Mouse (Mus musculus): Measurements from ENCODE around the gene Xpot.

The Xpot gene

GRCm38 (mm10) chr10:121628561-121629040, 2.5 kb upstream of the Xpot start:
- ChIA-PET POLR2A (interaction anchor here in 3 of 4 experiments (0.6 to 5.6 kb wide), 24 partner anchors 8 to 1514 kb away, joined by 3 to 59 read pairs (median 4); partner anchors contain the start of genes BC048403 (in 1 of the 3), D930020B18Rik (in 1 of the 3) and Tbk1 (in 1 of the 3)), CTCF (interaction anchor here in 3 of 4 experiments (0.6 to 1.3 kb wide), 5 partner anchors 59 to 777 kb away, joined by 3 to 5 read pairs (median 4); no protein-coding TSS in a partner anchor)

DNA sequence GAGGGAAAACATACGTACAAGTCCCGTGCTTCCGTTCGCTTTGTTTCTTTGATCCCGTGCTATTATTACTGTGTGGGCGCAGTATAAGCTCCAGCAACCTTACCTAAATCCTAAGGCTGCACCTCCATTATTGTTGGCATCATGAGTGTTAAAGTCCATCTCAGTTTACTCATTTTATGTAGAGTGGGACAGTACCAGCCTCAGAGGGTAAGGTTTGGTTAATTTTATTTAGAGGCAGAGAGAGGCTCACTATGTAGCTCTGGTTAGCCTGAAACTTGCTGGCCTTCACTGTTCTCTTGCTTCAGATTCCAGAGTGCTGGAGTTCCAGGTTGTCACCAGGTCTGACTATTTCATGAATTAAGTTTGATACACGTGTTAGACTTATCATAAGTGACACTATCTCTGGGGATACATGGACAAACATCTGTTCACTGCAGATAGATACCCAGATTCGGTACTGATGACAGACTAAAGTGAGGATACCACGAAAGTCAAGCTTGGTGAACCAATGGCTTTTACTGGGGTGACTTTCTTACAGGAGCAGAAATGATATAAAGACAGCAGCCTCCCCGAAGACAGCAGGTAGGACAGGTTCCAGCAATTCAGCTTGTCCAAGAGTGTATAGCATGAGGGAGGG, 1.2 kb upstream of the Xpot start:
- POLR2A ChIA-PET: interaction anchor here in 3 of 4 experiments (0.6 to 5.6 kb wide), 26 partner anchors 8 to 341 kb away, joined by 3 to 59 read pairs (median 5); partner anchors contain the start of genes D930020B18Rik (in 3 of the 3), Tbk1 (in 2 of the 3) and BC048403 (in 1 of the 3)
- CTCF ChIA-PET: interaction anchor here in 2 of 4 experiments (0.5 to 1.3 kb wide), 3 partner anchors 60 to 1132 kb away, joined by 4 to 5 read pairs (median 4); no protein-coding TSS in a partner anchor

- ChIA-PET CTCF (interaction anchor here in 1 of 4 experiments (0.6 kb wide), 1 partner anchor 1564 kb away, joined by 4 read pairs; no protein-coding TSS in a partner anchor), POLR2A (interaction anchor here (0.6 to 5.6 kb wide), 41 partner anchors 8 to 1436 kb away, joined by 3 to 59 read pairs (median 5); partner anchors contain the start of genes D930020B18Rik (in 3 of the 4), Rxylt1 (in 2 of the 4), Tbk1 (in 2 of the 4) and Lemd3 (in 1 of the 4))
Measured at GRCm38 (mm10) chr10:121625407-121626185, 536 bp downstream of the Xpot start.

- CTCF ChIA-PET: no interaction called here
- POLR2A ChIA-PET: interaction anchor here in 3 of 4 experiments (0.7 to 5.6 kb wide), 9 partner anchors 9 to 1436 kb away, joined by 3 to 59 read pairs (median 8); partner anchors contain the start of genes D930020B18Rik (in 1 of the 3) and Tbk1 (in 1 of the 3)
Measured at GRCm38 (mm10) chr10:121625006-121625405, 1.1 kb downstream of the Xpot start.

GRCm38 (mm10) chr10:121623670-121624069, 2.5 kb downstream of the Xpot start:
- CTCF ChIA-PET: interaction anchor here in 1 of 4 experiments (0.7 kb wide), 1 partner anchor 40 kb away, joined by 5 read pairs; no protein-coding TSS in a partner anchor
- POLR2A ChIA-PET: interaction anchor here in 1 of 4 experiments (0.7 to 3.4 kb wide), 4 partner anchors 13 to 116 kb away, joined by 3 to 19 read pairs (median 4); no protein-coding TSS in a partner anchor

DNA sequence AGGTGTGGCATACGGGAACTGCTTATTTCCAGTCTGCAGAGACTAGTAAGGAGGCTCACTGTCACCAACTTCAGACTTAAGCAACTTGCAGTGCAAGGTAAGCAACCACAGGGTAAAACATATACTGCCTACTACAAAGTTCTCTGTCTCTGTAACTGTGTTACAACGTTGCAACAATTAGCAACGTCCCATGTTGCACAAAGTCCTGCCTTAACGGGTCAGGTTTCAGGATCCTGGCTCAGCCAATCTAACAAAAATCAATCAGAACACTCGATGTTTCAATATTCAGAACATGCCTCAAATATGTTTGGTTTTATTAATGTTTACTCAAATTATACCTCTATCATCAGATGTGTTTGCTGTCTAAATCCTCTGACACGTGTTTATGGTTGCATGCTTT, 3.7 kb downstream of the Xpot start:
- CTCF ChIA-PET: no interaction called here
- POLR2A ChIA-PET: interaction anchor here in 1 of 4 experiments (0.7 to 3.4 kb wide), 3 partner anchors 12 to 313 kb away, joined by 3 to 19 read pairs (median 3); no protein-coding TSS in a partner anchor

DNA sequence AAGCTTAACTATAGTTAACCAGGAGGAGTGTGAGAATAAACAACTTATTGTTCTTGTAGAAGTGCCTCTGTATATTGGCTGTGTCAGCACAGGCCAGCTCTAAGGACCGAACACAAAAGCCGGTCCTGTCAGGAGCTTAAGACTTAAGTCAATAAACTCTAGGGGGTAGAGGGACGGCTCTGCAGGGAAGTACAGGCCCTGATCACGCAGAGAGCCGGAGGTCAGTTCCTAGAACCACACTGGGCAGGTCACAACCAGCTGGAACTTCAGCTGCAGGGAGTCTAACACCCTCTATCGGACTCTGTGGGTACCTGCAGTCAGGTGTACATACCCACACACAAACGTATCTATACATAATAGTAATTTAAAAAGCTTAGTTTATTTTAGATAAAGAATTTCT, 10.2 kb downstream of the Xpot start:
- ChIA-PET POLR2A (interaction anchor here in 3 of 4 experiments (0.6 to 2.6 kb wide), 14 partner anchors 9 to 124 kb away, joined by 3 to 23 read pairs (median 4); partner anchors contain the start of genes Xpot (in 2 of the 3), BC048403 (in 1 of the 3) and Tbk1 (in 1 of the 3)), CTCF (no interaction called here)

GRCm38 (mm10) chr10:121615146-121615870, 10.8 kb downstream of the Xpot start:
- ChIA-PET CTCF (interaction anchor here in 1 of 4 experiments (0.6 kb wide), 2 partner anchors 159 to 1119 kb away, joined by 4 to 6 read pairs; no protein-coding TSS in a partner anchor), POLR2A (interaction anchor here in 3 of 4 experiments (0.7 to 2.6 kb wide), 15 partner anchors 8 to 124 kb away, joined by 3 to 23 read pairs (median 4); partner anchors contain the start of genes Xpot (in 2 of the 3), BC048403 (in 1 of the 3) and Tbk1 (in 1 of the 3))

- CTCF ChIA-PET: no interaction called here
- POLR2A ChIA-PET: interaction anchor here in 3 of 4 experiments (0.9 to 1.5 kb wide), 4 partner anchors 13 to 22 kb away, joined by 3 to 6 read pairs (median 6); partner anchors contain the start of gene Xpot (in 3 of the 3)
Measured at GRCm38 (mm10) chr10:121613570-121613969, 12.6 kb downstream of the Xpot start.

GRCm38 (mm10) chr10:121612448-121612847, 13.7 kb downstream of the Xpot start:
- POLR2A ChIA-PET: interaction anchor here in 3 of 4 experiments (0.8 to 1.5 kb wide), 5 partner anchors 14 to 21 kb away, joined by 3 to 6 read pairs (median 5); partner anchors contain the start of gene Xpot (in 3 of the 3)
- CTCF ChIA-PET: no interaction called here

- CTCF ChIA-PET: no interaction called here
- POLR2A ChIA-PET: interaction anchor here in 2 of 4 experiments (1.0 to 3.4 kb wide), 2 partner anchors 13 to 21 kb away, joined by 3 to 19 read pairs; no protein-coding TSS in a partner anchor
Measured at GRCm38 (mm10) chr10:121611587-121611986, 14.5 kb downstream of the Xpot start.

DNA sequence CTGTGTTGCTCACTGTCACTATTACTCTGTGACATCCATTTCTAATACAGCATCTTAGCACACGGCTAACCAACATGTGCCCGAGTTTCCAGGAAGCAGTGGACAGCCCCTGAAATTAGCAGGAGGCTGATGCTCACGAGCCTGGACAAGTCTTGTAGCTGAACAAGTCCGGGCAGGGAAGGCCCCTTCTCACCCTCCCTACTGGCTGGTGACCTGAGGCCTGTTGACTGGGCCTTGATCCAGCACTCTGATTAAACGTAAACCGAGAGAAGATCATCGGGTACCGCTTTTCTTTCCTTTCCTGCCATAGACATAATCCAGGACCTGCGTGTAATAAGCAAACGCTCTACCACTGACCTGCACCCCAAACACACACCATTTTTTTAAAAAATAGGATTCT, 18.0 kb downstream of the Xpot start:
- CTCF ChIA-PET: no interaction called here
- POLR2A ChIA-PET: interaction anchor here in 2 of 4 experiments (1.1 to 2.8 kb wide), 10 partner anchors 9 to 20 kb away, joined by 3 to 14 read pairs (median 4); partner anchors contain the start of gene Xpot (in 2 of the 2)

DNA sequence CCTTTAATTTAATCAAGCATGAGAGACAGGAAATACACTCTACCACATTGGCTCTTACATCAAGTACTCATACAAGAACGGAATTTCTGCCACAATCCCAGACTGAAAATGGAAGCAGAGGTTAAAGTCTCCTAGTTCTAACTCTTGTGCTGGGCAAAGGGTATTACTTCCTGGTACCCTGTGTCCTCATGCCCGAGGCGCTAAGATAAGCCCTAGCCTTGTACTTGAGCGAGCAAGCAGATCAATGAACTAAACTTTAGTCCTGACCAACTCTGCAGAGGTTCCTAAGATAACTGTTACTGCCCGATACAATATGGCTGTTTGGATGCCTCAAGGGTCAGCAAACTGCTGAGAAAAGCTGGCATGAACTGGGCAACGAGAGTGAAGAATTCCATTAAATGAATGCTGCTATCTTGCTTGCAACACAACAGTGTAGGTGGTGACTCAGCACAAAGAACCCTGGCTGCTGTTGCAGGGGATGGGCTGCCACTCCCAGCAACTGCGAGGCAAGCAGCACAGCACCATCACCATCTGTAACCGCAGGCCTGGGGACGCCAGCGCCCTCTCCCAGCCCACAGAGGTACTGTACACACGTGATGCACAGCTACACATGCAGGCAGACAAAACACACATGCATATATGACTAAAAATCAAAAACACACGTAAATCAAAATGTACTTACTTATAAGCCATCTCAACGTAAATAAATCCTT, 21.3 kb downstream of the Xpot start:
- ChIA-PET CTCF (no interaction called here), POLR2A (interaction anchor here in 3 of 4 experiments (0.9 to 3.9 kb wide), 7 partner anchors 10 to 49 kb away, joined by 3 to 22 read pairs (median 4); partner anchors contain the start of gene Tbk1 (in 1 of the 3))

- ChIA-PET POLR2A (interaction anchor here in 1 of 4 experiments (2.9 kb wide), 1 partner anchor 9 kb away, joined by 8 read pairs; no protein-coding TSS in a partner anchor), CTCF (no interaction called here)
Measured at GRCm38 (mm10) chr10:121603556-121603955, 22.6 kb downstream of the Xpot start.

DNA sequence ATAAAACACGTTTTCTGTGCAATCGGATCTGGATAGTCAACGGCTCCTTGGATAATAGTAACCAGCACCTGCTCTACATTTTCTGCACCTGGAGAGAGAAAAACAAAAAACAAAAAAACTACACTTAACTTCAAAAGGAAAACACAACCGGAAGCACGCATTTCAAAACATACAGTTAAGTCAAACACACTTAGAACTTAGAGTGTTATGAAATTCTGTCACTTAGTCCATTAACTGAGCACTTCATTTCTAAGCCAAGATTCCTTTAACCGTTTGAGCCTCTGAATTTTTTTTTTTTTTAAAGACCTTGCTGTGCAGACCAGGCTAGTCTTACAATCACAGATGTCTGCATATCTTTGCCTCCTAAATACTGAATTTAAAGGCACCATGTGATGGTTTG, 24.9 kb downstream of the Xpot start:
- ChIA-PET POLR2A (no interaction called here), CTCF (no interaction called here)

DNA sequence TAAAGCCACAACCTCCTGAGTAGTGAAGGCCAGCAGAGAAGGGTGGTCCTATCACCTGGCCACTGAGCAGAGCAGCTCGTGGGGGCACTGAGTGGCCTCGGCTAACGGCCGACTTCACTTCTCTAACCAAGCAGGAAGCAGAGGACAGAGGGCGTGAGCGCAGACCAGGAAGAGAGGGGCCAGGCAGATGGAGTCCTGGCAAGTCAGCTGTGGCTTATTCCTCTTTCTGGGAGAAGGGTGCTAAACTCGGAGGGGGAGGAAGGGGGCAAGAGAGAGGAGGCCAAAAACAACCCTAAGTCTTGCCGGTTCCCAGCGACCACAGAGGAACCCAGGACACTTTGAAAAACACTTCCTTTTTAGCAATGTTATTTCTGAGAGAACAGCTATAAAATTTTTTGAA, 29.6 kb downstream of the Xpot start:
- POLR2A ChIA-PET: interaction anchor here in 2 of 4 experiments (0.9 to 3.2 kb wide), 5 partner anchors 10 to 24 kb away, joined by 3 to 20 read pairs (median 3); partner anchors contain the start of gene Tbk1 (in 2 of the 2)
- CTCF ChIA-PET: no interaction called here

DNA sequence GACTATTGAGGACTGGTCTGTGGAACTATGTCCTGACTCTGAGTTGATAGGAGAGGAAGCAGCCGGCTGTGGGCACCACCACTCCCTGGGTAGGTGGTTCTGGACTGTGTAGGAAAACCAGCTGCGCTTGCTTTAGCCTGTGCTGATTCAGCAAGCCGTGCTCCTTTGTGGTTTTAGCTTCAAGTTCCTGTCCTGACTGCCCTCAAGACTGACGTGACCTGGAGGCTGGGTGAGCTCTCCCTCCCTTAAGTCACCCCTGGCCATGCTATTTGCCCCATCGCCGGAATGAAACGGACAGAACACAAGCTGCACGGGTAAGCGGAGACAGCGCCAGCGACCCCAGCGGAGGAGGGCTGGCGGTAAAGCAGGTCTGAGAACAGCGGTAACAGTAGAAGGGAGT, 35.0 kb downstream of the Xpot start:
- CTCF ChIA-PET: interaction anchor here in 1 of 4 experiments (1.4 kb wide), 1 partner anchor 58 kb away, joined by 4 read pairs; no protein-coding TSS in a partner anchor
- POLR2A ChIA-PET: interaction anchor here in 3 of 4 experiments (0.5 to 2.3 kb wide), 18 partner anchors 9 to 664 kb away, joined by 3 to 10 read pairs (median 3); partner anchors contain the start of genes D930020B18Rik (in 1 of the 3) and Lemd3 (in 1 of the 3)
